Mouse (Mus musculus): ENCODE measurements at regions not wholly inside any gene's neighbourhood (a gene's known extent, or its start where the extent isn't known, plus 50 kb on each side); places are given as distances from the start of the nearest gene placed in this dataset.

- no peak for ATAC-seq (replicated peaks; ENCODE audit: low read depth, poor library complexity, severe bottlenecking)
Observed at GRCm38 (mm10) chr2:71636134-71636533, 89.6 kb upstream of the Dlx2 start.

- no peak for ATAC-seq (replicated peaks; ENCODE audit: low read depth, poor library complexity, severe bottlenecking)
Observed at GRCm38 (mm10) chr2:71636590-71636989, 90.0 kb upstream of the Dlx2 start.

- ATAC-seq (replicated peaks; ENCODE audit: low read depth, poor library complexity, severe bottlenecking): no peak
Observed at GRCm38 (mm10) chr2:71640251-71640650, 93.7 kb upstream of the Dlx2 start.

GRCm38 (mm10) chr2:71644038-71644470 is 97.5 kb upstream of the Dlx2 start:
- peak; percentile 92 for ATAC-seq (replicated peaks; ENCODE audit: low read depth, poor library complexity, severe bottlenecking)

GRCm38 (mm10) chr2:71647914-71648497 is 97.4 kb upstream of the Itga6 start:
- ATAC-seq (replicated peaks; ENCODE audit: low read depth, poor library complexity, severe bottlenecking): no peak

GRCm38 (mm10) chr2:71651662-71652061 is 93.8 kb upstream of the Itga6 start:
- no peak for ATAC-seq (replicated peaks; ENCODE audit: low read depth, poor library complexity, severe bottlenecking)

GRCm38 (mm10) chr2:71652261-71652801 is 93.1 kb upstream of the Itga6 start:
- ATAC-seq (replicated peaks; ENCODE audit: low read depth, poor library complexity, severe bottlenecking): peak; percentile 59

- no peak for ATAC-seq (replicated peaks; ENCODE audit: low read depth, poor library complexity, severe bottlenecking)
Observed at GRCm38 (mm10) chr2:71654817-71655503, 90.5 kb upstream of the Itga6 start.

GRCm38 (mm10) chr2:71655504-71656390 is 89.7 kb upstream of the Itga6 start:
- peak; percentile 64 for ATAC-seq (replicated peaks; ENCODE audit: low read depth, poor library complexity, severe bottlenecking)

- ATAC-seq (replicated peaks; ENCODE audit: low read depth, poor library complexity, severe bottlenecking): no peak
Observed at GRCm38 (mm10) chr2:71656611-71657244, 88.7 kb upstream of the Itga6 start.

GRCm38 (mm10) chr2:71661438-71661837 is 84.0 kb upstream of the Itga6 start:
- peak; percentile 46 for ATAC-seq (replicated peaks; ENCODE audit: low read depth, poor library complexity, severe bottlenecking)

- peak; percentile 71 for ATAC-seq (replicated peaks; ENCODE audit: low read depth, poor library complexity, severe bottlenecking)
Observed at GRCm38 (mm10) chr2:71661986-71662385, 83.4 kb upstream of the Itga6 start.

GRCm38 (mm10) chr2:71663453-71663852 is 82.0 kb upstream of the Itga6 start:
- peak; percentile 65 for ATAC-seq (replicated peaks; ENCODE audit: low read depth, poor library complexity, severe bottlenecking)

- ATAC-seq (replicated peaks; ENCODE audit: low read depth, poor library complexity, severe bottlenecking): no peak
Observed at GRCm38 (mm10) chr2:71666927-71667326, 78.5 kb upstream of the Itga6 start.

- no peak for ATAC-seq (replicated peaks; ENCODE audit: low read depth, poor library complexity, severe bottlenecking)
Observed at GRCm38 (mm10) chr2:71667746-71668145, 77.7 kb upstream of the Itga6 start.

GRCm38 (mm10) chr2:71670228-71670790 is 75.1 kb upstream of the Itga6 start:
- ATAC-seq (replicated peaks; ENCODE audit: low read depth, poor library complexity, severe bottlenecking): peak; percentile 48; the same call in 1 of the 2 replicates

GRCm38 (mm10) chr2:71670882-71671281 is 74.5 kb upstream of the Itga6 start:
- ATAC-seq (replicated peaks; ENCODE audit: low read depth, poor library complexity, severe bottlenecking): peak; percentile 60

- ATAC-seq (replicated peaks; ENCODE audit: low read depth, poor library complexity, severe bottlenecking): no peak
Observed at GRCm38 (mm10) chr2:71673087-71673920, 72.1 kb upstream of the Itga6 start.

- ATAC-seq (replicated peaks; ENCODE audit: low read depth, poor library complexity, severe bottlenecking): no peak
Observed at GRCm38 (mm10) chr2:71680746-71681145, 64.7 kb upstream of the Itga6 start.

Measured in common myeloid progenitor, adult 5-6 weeks (primary cell).